Mouse (Mus musculus) MEL (cell line): ENCODE results near the gene Il20ra. TPM values are rescaled to one million over a fixed set of nuclear protein-coding genes. Genes with fewer than 3 reads are reported as not detected.
"Not testable (repeated sequence)": the region's sequence is repeated elsewhere in the genome, so short reads cannot be mapped to it uniquely, and the experiment has no call there.

Experiments
- DNase-seq: peaks from one replicate; pipeline ENCODE4 v3.0.0; 2011; ENCODE audit warnings: low read depth, low spot score
- H3K27ac ChIP-seq: 2 replicates; pipeline ENCODE4 v1.5.1; 2012; ENCODE audit warnings: low read depth, mild to moderate bottlenecking, control low read depth, low read length, moderate library complexity; ENCODE audit not compliant: control insufficient read depth
- H3K27me3 ChIP-seq, 2 experiments: fragments of 150-350 bp in 1 of 2; sonication (generic) in 1 of 2; 2 replicates each; pipeline ENCODE4 v1.6.1; 2012; ENCODE audit warnings: low read length in 2 of 2, mild to moderate bottlenecking in 2 of 2, improper control_type of control experiment in 1 of 2, moderate library complexity in 1 of 2; ENCODE audit not compliant: insufficient read depth in 2 of 2, control insufficient read depth in 1 of 2
- H3K36me3 ChIP-seq, 2 experiments: 2 replicates each; pipeline ENCODE4 v1.6.1; 2012 to 2014; ENCODE audit warnings: low read length in 2 of 2, improper control_type of control experiment in 1 of 2, inconsistent platforms in 1 of 2, mild to moderate bottlenecking in 1 of 2; ENCODE audit not compliant: insufficient read depth in 2 of 2, control insufficient read depth in 1 of 2
- H3K4me1 ChIP-seq, 2 experiments: fragments of 150-350 bp in 1 of 2; sonication (generic) in 1 of 2; 2 replicates each; pipeline ENCODE4 v1.6.1; 2012; ENCODE audit warnings: low read length in 2 of 2, improper control_type of control experiment in 1 of 2, mild to moderate bottlenecking in 1 of 2; ENCODE audit not compliant: insufficient read depth in 2 of 2, control insufficient read depth in 1 of 2
- H3K4me3 ChIP-seq, 2 experiments: fragments of 150-350 bp in 1 of 2; sonication (generic) in 1 of 2; 2 replicates each; pipeline ENCODE4 v1.5.1; 2012; ENCODE audit warnings: low read depth in 2 of 2, low read length in 2 of 2, mild to moderate bottlenecking in 2 of 2, moderate library complexity in 2 of 2, control low read depth in 1 of 2, improper control_type of control experiment in 1 of 2; ENCODE audit not compliant: control insufficient read depth in 1 of 2, insufficient read depth in 1 of 2
- H3K79me2 ChIP-seq: 2 replicates; pipeline ENCODE4 v1.6.1; 2012; ENCODE audit warnings: mild to moderate bottlenecking, low read length, moderate library complexity; ENCODE audit not compliant: control insufficient read depth, poor library complexity, insufficient read depth
- H3K9ac ChIP-seq: 2 replicates; pipeline ENCODE4 v1.6.1; 2012; ENCODE audit warnings: low read depth, mild to moderate bottlenecking, control low read depth, low read length, moderate library complexity; ENCODE audit not compliant: control insufficient read depth, poor library complexity, severe bottlenecking
- H3K9me3 ChIP-seq: fragments of 150-350 bp; sonication (generic); replicated peaks from 2 replicates; pipeline ENCODE4 v1.6.1; 2012; ENCODE audit warnings: mild to moderate bottlenecking, low read length, improper control_type of control experiment, moderate library complexity; ENCODE audit not compliant: insufficient read depth
- CHD1 ChIP-seq: IDR thresholded peaks from 2 replicates; pipeline ENCODE4 v1.6.1; 2012; ENCODE audit warnings: low read depth, mild to moderate bottlenecking, inconsistent platforms, low read length, improper control_type of control experiment
- CHD2 ChIP-seq: IDR thresholded peaks from 2 replicates; pipeline ENCODE4 v1.6.1; 2011; ENCODE audit warnings: low read length, improper control_type of control experiment
- CTCF ChIP-seq, 3 experiments: IDR thresholded peaks in 2 of 3; conservative IDR thresholded peaks in 1 of 3; 2 replicates each; pipeline ENCODE4 v1.5.1; 2011 to 2012; ENCODE audit warnings: low read length in 3 of 3, low read depth in 2 of 3, mild to moderate bottlenecking in 2 of 3, improper control_type of control experiment in 1 of 3, inconsistent platforms in 1 of 3, mixed read lengths in 1 of 3, moderate library complexity in 1 of 3; ENCODE audit not compliant: control insufficient read depth in 1 of 3, insufficient read depth in 1 of 3, poor library complexity in 1 of 3, severe bottlenecking in 1 of 3
- ELF1 ChIP-seq: IDR thresholded peaks from 2 replicates; pipeline ENCODE4 v1.6.1; 2014; ENCODE audit warnings: low read depth, mild to moderate bottlenecking, inconsistent platforms, low read length, improper control_type of control experiment, moderate library complexity
- EP300 ChIP-seq, 2 experiments: IDR thresholded peaks; 2 replicates each; pipeline ENCODE4 v1.6.1; 2011; ENCODE audit warnings: improper control_type of control experiment in 2 of 2, low read length in 2 of 2, low read depth in 1 of 2, mild to moderate bottlenecking in 1 of 2
- MAFK ChIP-seq: IDR thresholded peaks from 2 replicates; pipeline ENCODE4 v1.6.1; 2011; ENCODE audit warnings: low read depth, mild to moderate bottlenecking, low read length, improper control_type of control experiment, borderline replicate concordance
- MAZ ChIP-seq: IDR thresholded peaks from 2 replicates; pipeline ENCODE4 v1.6.1; 2012; ENCODE audit warnings: low read depth, mild to moderate bottlenecking, inconsistent platforms, low read length, improper control_type of control experiment
- MEF2A ChIP-seq: IDR thresholded peaks from 2 replicates; pipeline ENCODE4 v1.6.1; 2014; ENCODE audit warnings: low read depth, mild to moderate bottlenecking, inconsistent platforms, low read length, improper control_type of control experiment; ENCODE audit not compliant: poor library complexity, insufficient replicate concordance, severe bottlenecking; ENCODE audit errors: extremely low read depth
- MYB ChIP-seq: IDR thresholded peaks from 2 replicates; pipeline ENCODE4 v1.6.1; 2011; ENCODE audit warnings: mild to moderate bottlenecking, low read depth, low read length, improper control_type of control experiment
- NELFE ChIP-seq: IDR thresholded peaks from 2 replicates; pipeline ENCODE4 v1.6.1; 2011; ENCODE audit warnings: low read depth, low read length, improper control_type of control experiment
- NRF1 ChIP-seq: IDR thresholded peaks from 2 replicates; pipeline ENCODE4 v1.6.1; 2014; ENCODE audit warnings: low read depth, mild to moderate bottlenecking, inconsistent platforms, low read length, improper control_type of control experiment, moderate library complexity; ENCODE audit not compliant: poor library complexity, insufficient read depth, severe bottlenecking
- POLR2A ChIP-seq, 2 experiments: IDR thresholded peaks; 2 replicates each; pipeline ENCODE4 v1.6.1; 2011 to 2012; ENCODE audit warnings: low read length in 2 of 2, mild to moderate bottlenecking in 2 of 2, control low read depth in 1 of 2, improper control_type of control experiment in 1 of 2, low read depth in 1 of 2, moderate library complexity in 1 of 2; ENCODE audit not compliant: control insufficient read depth in 1 of 2, insufficient read depth in 1 of 2, poor library complexity in 1 of 2
- POLR2AphosphoS5 ChIP-seq: IDR thresholded peaks from 2 replicates; pipeline ENCODE4 v1.6.1; 2012; ENCODE audit warnings: low read depth, borderline replicate concordance, mild to moderate bottlenecking, inconsistent platforms, low read length, moderate library complexity, mixed read lengths
- RAD21 ChIP-seq: IDR thresholded peaks from 2 replicates; pipeline ENCODE4 v1.6.1; 2011; ENCODE audit warnings: mild to moderate bottlenecking, low read depth, low read length, improper control_type of control experiment
- SIN3A ChIP-seq: IDR thresholded peaks from 2 replicates; pipeline ENCODE4 v1.6.1; 2012; ENCODE audit warnings: low read length, improper control_type of control experiment, inconsistent platforms
- SMC3 ChIP-seq: IDR thresholded peaks from 2 replicates; pipeline ENCODE4 v1.6.1; 2011; ENCODE audit warnings: low read depth, low read length, improper control_type of control experiment
- TAL1 ChIP-seq: IDR thresholded peaks from 2 replicates; pipeline ENCODE4 v1.6.1; 2012; ENCODE audit warnings: mild to moderate bottlenecking, inconsistent platforms, low read length, moderate library complexity, mixed read lengths
- TBP ChIP-seq: IDR thresholded peaks from 2 replicates; pipeline ENCODE4 v1.8.0; 2011; ENCODE audit warnings: low read depth, low read length, improper control_type of control experiment
- USF1 ChIP-seq: IDR thresholded peaks from 2 replicates; pipeline ENCODE4 v1.6.1; 2014; ENCODE audit warnings: low read depth, mild to moderate bottlenecking, inconsistent platforms, low read length, improper control_type of control experiment, moderate library complexity
- ZC3H11A ChIP-seq: IDR thresholded peaks from 2 replicates; pipeline ENCODE4 v1.6.1; 2012; ENCODE audit warnings: low read depth, mild to moderate bottlenecking, inconsistent platforms, low read length, improper control_type of control experiment
- ZNF384 ChIP-seq: IDR thresholded peaks from 2 replicates; pipeline ENCODE4 v1.6.1; 2012; ENCODE audit warnings: low read depth, mild to moderate bottlenecking, inconsistent platforms, low read length, improper control_type of control experiment
- polyA plus RNA-seq, 2 experiments: library from polyadenylated mRNA; stranded (reverse) in 1 of 2; unstranded in 1 of 2; fragments of >175 nt in 1 of 2; fragments of >200 nt in 1 of 2; gene quantifications; 2 replicates each; pipeline versions ENCODE4 v1.2.1 to v1.2.4; 2012; ENCODE audit warnings: low replicate concordance in 2 of 2, low read depth in 1 of 2; ENCODE audit not compliant: insufficient read length in 2 of 2, insufficient read depth in 1 of 2, missing spikeins in 1 of 2
- total RNA-seq: library from RNA; depleted of rRNA; stranded (reverse); fragments of 300-350 nt; gene quantifications from 2 replicates; pipeline ENCODE4 v1.2.3, GENCODE M21; 2012

The Il20ra gene
- total and polyA plus RNA-seq, 3 experiments = 0.06 TPM; not detected in 2

- not testable (repeated sequence) for H3K9ac ChIP-seq, H3K36me3 ChIP-seq, H3K79me2 ChIP-seq, H3K4me3 ChIP-seq, H3K9me3 ChIP-seq, H3K27ac ChIP-seq, H3K27me3 ChIP-seq, H3K4me1 ChIP-seq
- TF ChIP-seq ZNF384 = peak; percentile 60; the same call in 1 of the 2 replicates
- DNase-seq = peak; percentile 28
Observed at GRCm38 (mm10) chr10:19738442-19738841, 26.1 kb downstream of the Il20ra start.

DNA sequence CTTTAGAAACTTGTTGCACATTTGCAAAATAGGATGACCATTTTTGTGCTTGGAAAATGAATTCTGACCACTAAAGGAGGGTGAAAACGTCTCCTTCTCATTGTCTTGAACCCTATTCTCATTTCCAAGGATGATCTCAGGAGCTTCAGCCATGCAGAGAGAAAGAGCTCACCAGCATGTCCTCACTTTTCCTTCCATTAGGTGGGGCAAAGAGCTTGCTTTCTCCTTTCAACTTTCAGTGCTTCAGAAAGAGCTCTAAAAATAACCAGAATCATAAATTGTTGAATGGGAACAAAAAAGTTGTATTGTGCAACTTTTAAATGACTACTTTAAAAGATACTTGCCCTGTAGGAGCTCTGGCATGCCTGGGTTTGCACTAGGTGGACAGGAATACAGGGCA lies 33.3 kb downstream of the Il20ra start:
- H3K27ac ChIP-seq = no peak overlapping the region
- no peaks in the 10 kb centered on the region for H3K79me2 ChIP-seq
- no peaks in the 10 kb centered on the region for H3K9me3 ChIP-seq
- no peaks in the 10 kb centered on the region for H3K36me3 ChIP-seq
- H3K4me1 ChIP-seq = no peaks in the 10 kb centered on the region
- no peak for DNase-seq
- no peaks in the 10 kb centered on the region for H3K27me3 ChIP-seq
- no peak overlapping the region for H3K4me3 ChIP-seq
- H3K9ac ChIP-seq = no peak overlapping the region
- TF ChIP-seq USF1 = no peak
- TF ChIP-seq POLR2AphosphoS5 = no peak
- peak; percentile 13; the same call in 1 of the 2 replicates for TF ChIP-seq SMC3
- TF ChIP-seq TAL1 = no peak
- TF ChIP-seq TBP = no peak
- TF ChIP-seq MYB = no peak
- no peak for TF ChIP-seq ELF1
- TF ChIP-seq MAFK = no peak
- TF ChIP-seq RAD21 = peak; percentile 14; the same call in 1 of the 2 replicates
- no peak for TF ChIP-seq EP300 (IDR thresholded peaks at IDR 0.05; ENCODE audit: low read depth in 1 of 2, low read length in 2 of 2)
- TF ChIP-seq CTCF (IDR thresholded peaks at IDR 0.05 in 2 of 3, conservative IDR thresholded peaks at IDR 0.05 in 1 of 3; ENCODE audit: control insufficient read depth in 1 of 3, insufficient read depth in 1 of 3, low read depth in 2 of 3, low read length in 3 of 3, poor library complexity in 1 of 3, severe bottlenecking in 1 of 3) = peak in 1 of 3 experiments; percentile 13; a peak in 1 of 6 replicates
- no peak for TF ChIP-seq SIN3A

GRCm38 (mm10) chr10:19746156-19746555 lies 33.8 kb downstream of the Il20ra start:
- Histone ChIP-seq H3K27me3 (no peaks in the 10 kb centered on the region), H3K9ac (no peak overlapping the region), H3K4me1 (no peaks in the 10 kb centered on the region), H3K79me2 (no peaks in the 10 kb centered on the region), H3K27ac (no peak overlapping the region), H3K4me3 (no peak overlapping the region), H3K9me3 (no peaks in the 10 kb centered on the region), H3K36me3 (no peaks in the 10 kb centered on the region)
- no peak for DNase-seq
- no peak for TF ChIP-seq USF1
- TF ChIP-seq CHD1 = no peak
- no peak for TF ChIP-seq SMC3
- no peak for TF ChIP-seq ZC3H11A
- TF ChIP-seq MAZ = no peak
- TF ChIP-seq NELFE = no peak
- TF ChIP-seq ZNF384 = no peak
- no peak for TF ChIP-seq NRF1
- no peak for TF ChIP-seq MAFK
- no peak for TF ChIP-seq MEF2A
- no peak for TF ChIP-seq CHD2
- no peak for TF ChIP-seq POLR2A (IDR thresholded peaks at IDR 0.05; ENCODE audit: control insufficient read depth in 1 of 2, insufficient read depth in 1 of 2, low read depth in 1 of 2, low read length in 2 of 2, poor library complexity in 1 of 2)
